Mouse (Mus musculus) ES-E14 (cell line): ENCODE measurements around the gene Slc4a1. TPM values are rescaled to one million over a fixed set of nuclear protein-coding genes. Genes with fewer than 3 reads are reported as not detected.

Experiments
- DNase-seq: peaks from one replicate; pipeline ENCODE4 v3.0.0-alpha.2; 2013; ENCODE audit warnings: low read depth, low spot score
- H3K27ac ChIP-seq: 2 replicates; pipeline ENCODE4 v1.5.1; 2012; ENCODE audit warnings: low read depth, mild to moderate bottlenecking, low read length, moderate library complexity, mixed read lengths; ENCODE audit not compliant: poor library complexity, insufficient read depth, severe bottlenecking
- H3K36me3 ChIP-seq: 2 replicates; pipeline ENCODE4 v1.6.1; 2012; ENCODE audit warnings: mild to moderate bottlenecking, low read length, moderate library complexity, mixed read lengths; ENCODE audit not compliant: control insufficient read depth, poor library complexity, insufficient read depth, severe bottlenecking
- H3K4me1 ChIP-seq, 2 experiments: fragments of 150-350 bp in 1 of 2; sonication (generic) in 1 of 2; 2 replicates each; pipeline ENCODE4 v1.6.1; 2012; ENCODE audit warnings: low read length in 2 of 2, mild to moderate bottlenecking in 1 of 2, mixed read lengths in 1 of 2; ENCODE audit not compliant: control insufficient read depth in 2 of 2, insufficient read depth in 2 of 2, poor library complexity in 1 of 2
- H3K4me3 ChIP-seq, 2 experiments: fragments of 150-350 bp in 1 of 2; sonication (generic) in 1 of 2; 2 replicates each; pipeline ENCODE4 v1.5.1; 2012; ENCODE audit warnings: low read length in 2 of 2, low read depth in 1 of 2, mild to moderate bottlenecking in 1 of 2, mixed read lengths in 1 of 2; ENCODE audit not compliant: insufficient read depth in 1 of 2, poor library complexity in 1 of 2, severe bottlenecking in 1 of 2
- H3K9ac ChIP-seq: 2 replicates; pipeline ENCODE4 v1.6.1; 2012; ENCODE audit warnings: low read depth, mild to moderate bottlenecking, low read length, mixed read lengths; ENCODE audit not compliant: poor library complexity, insufficient read depth, severe bottlenecking
- H3K9me3 ChIP-seq: fragments of 150-350 bp; sonication (generic); 2 replicates; pipeline ENCODE4 v1.6.1; 2012; ENCODE audit warnings: low read depth, mild to moderate bottlenecking, low read length; ENCODE audit not compliant: control insufficient read depth, insufficient read depth
- CHD2 ChIP-seq: IDR thresholded peaks from 2 replicates; pipeline ENCODE4 v1.6.1; 2014; ENCODE audit warnings: mild to moderate bottlenecking, low read depth, low read length, inconsistent platforms
- HCFC1 ChIP-seq: IDR thresholded peaks from 2 replicates; pipeline ENCODE4 v1.6.1; 2012; ENCODE audit warnings: low read length, inconsistent platforms, borderline replicate concordance; ENCODE audit not compliant: insufficient read depth
- MAFK ChIP-seq: IDR thresholded peaks from 2 replicates; pipeline ENCODE4 v1.6.1; 2014; ENCODE audit warnings: mild to moderate bottlenecking, low read depth, low read length, inconsistent platforms; ENCODE audit not compliant: insufficient read depth
- ZC3H11A ChIP-seq: IDR thresholded peaks from 2 replicates; pipeline ENCODE4 v1.6.1; 2012; ENCODE audit warnings: low read depth, mild to moderate bottlenecking, inconsistent platforms, low read length, borderline replicate concordance
- ZNF384 ChIP-seq: IDR thresholded peaks from 2 replicates; pipeline ENCODE4 v1.6.1; 2012; ENCODE audit warnings: low read depth, low read length, inconsistent platforms
- in situ Hi-C, 2 experiments: fragments of 600-800 bp; cut with MboI; formaldehyde crosslinking; loops; one replicate each; pipeline ENCODE4 v1.15.1; 2025; ENCODE audit warnings: low sequenced_read_pairs in 2 of 2, inconsistent platforms in 1 of 2; ENCODE audit not compliant: unreplicated experiment in 2 of 2
- total RNA-seq: library from RNA; depleted of rRNA; stranded (reverse); fragments of 300-350 nt; gene quantifications from 2 replicates; pipeline ENCODE4 v1.2.3, GENCODE M21; 2012

The Slc4a1 gene
- total RNA-seq, 1 experiment: 0.18 TPM

DNA sequence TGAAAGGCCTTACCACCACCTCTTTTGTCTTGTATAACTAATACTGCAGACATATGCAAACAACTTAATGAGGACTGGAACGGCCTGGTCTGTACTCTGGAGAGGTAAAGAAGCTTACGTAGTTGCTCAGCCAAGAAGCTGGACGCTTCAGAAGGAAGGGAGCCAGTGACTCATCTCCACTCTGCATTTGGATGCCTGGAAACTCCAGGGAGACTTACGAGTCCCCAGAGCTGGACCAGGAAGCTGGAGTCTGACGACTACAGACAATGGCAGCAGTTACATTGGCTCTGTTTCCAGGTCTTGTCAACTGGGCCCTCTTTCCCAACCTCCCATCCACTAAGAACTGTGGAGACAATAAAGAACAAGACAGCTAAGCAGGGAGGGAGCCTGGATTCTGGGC is 38.8 kb downstream of the Slc4a1 start:
- H3K27ac ChIP-seq: no peak overlapping the region; the same call in 1 of the 2 replicates
- no peaks in the 10 kb centered on the region for H3K9me3 ChIP-seq
- H3K9ac ChIP-seq: no peak overlapping the region
- no peak overlapping the region for H3K4me3 ChIP-seq
- TF ChIP-seq HCFC1 (no peak), MAFK (no peak), CHD2 (no peak), ZNF384 (no peak), ZC3H11A (no peak)
- peaks cover 7 to 21% of the 10 kb centered on the region in 2 experiments for H3K4me1 ChIP-seq
- in situ Hi-C loops: loop anchor here in 1 of 2 experiments (10.0 kb wide), 1 partner anchor 108 kb away; the partner anchor contains the start of gene Grn
- H3K36me3 ChIP-seq: no peaks in the 10 kb centered on the region
- DNase-seq: no peak

DNA sequence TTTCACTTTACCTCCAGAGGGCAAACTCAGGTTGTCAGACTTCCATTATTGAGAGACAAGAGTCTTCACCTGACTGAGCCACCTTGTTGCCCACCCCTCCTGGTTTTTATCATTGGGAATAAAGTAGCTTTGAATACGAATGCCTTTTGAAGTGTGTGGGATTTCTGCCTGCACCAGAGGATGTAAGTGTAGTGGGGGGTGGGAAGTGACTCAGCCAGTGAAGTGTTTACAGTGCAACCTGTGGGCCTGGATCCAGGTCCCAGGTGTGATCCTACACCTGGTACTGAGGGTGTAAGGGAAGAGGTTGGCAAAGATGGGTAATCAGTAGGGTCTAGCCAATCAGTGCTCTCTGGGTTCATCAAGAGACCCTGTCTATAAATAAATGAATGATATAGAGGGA is 42.5 kb downstream of the Slc4a1 start:
- Histone ChIP-seq H3K27ac (no peak overlapping the region), H3K4me3 (no peak overlapping the region), H3K36me3 (no peaks in the 10 kb centered on the region), H3K9ac (no peak overlapping the region), H3K9me3 (no peaks in the 10 kb centered on the region), H3K4me1 (peaks cover 1 to 17% of the 10 kb centered on the region in 2 experiments; a peak in 3 of 4 replicates)
- DNase-seq: no peak
- TF ChIP-seq ZNF384 (no peak), ZC3H11A (no peak), HCFC1 (no peak), MAFK (no peak), CHD2 (no peak)
- in situ Hi-C loops: loop anchor here in 1 of 2 experiments (10.0 kb wide), 1 partner anchor 111 kb away; the partner anchor contains the start of gene Grn

DNA sequence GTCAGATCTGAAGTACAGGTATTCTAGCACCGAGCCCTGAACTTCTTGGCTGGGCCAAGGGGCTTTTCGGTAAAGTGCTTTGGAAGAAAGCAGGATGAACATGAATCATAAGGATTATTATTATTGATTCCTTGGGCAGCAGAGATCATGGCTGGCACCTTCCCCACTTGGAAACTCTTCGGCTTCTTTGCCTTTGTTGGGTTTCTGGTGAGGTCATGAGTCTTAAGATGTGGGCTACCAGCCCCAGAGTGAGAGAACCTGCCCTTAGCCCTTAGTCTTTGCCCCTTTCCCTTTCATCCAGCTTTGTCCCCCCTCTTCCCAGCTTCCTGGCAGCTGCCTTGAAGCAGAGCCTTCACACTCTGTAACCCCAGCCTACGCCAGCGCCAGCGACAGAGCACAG is 44.1 kb downstream of the Slc4a1 start:
- Histone ChIP-seq H3K4me1 (peaks cover 1 to 12% of the 10 kb centered on the region in 2 experiments; a peak in 3 of 4 replicates), H3K9ac (no peak overlapping the region), H3K4me3 (no peak overlapping the region), H3K27ac (no peak overlapping the region), H3K36me3 (no peaks in the 10 kb centered on the region), H3K9me3 (no peaks in the 10 kb centered on the region)
- in situ Hi-C loops: loop anchor here in 1 of 2 experiments (10.0 kb wide), 1 partner anchor 113 kb away; the partner anchor contains the start of gene Grn
- DNase-seq: no peak
- TF ChIP-seq CHD2 (no peak), HCFC1 (no peak), ZC3H11A (no peak), MAFK (no peak), ZNF384 (no peak)

DNA sequence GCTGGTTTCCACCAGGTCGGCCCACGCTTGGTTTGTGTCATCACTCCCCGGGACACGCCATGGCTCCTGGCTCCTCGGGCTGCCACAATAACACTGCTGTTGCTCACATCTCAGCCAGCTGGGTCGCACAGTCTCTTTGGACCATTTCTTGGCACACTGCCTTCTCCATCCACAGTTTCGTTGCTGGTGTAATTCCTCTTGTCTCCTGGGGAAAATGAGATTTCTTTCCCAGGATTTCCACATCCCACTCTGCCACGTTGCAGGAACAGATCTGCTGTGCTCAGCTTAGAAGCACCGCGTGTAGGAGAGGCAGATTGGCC is 45.4 kb downstream of the Slc4a1 start:
- no peak for DNase-seq
- no peak for TF ChIP-seq ZC3H11A
- no peak for TF ChIP-seq CHD2
- TF ChIP-seq ZNF384: no peak
- no peak for TF ChIP-seq MAFK
- TF ChIP-seq HCFC1: no peak

More for the DNA sequence above, 45.4 kb downstream of the Slc4a1 start:
- Histone ChIP-seq H3K4me3 (peak overlapping the region; percentile 76 to 91), H3K36me3 (peaks cover under 1% of the 10 kb centered on the region; the same call in 1 of the 2 replicates), H3K4me1 (peaks cover 1 to 12% of the 10 kb centered on the region in 2 experiments; a peak in 3 of 4 replicates), H3K9ac (peak overlapping the region; percentile 18), H3K27ac (no peak overlapping the region), H3K9me3 (no peaks in the 10 kb centered on the region)
- in situ Hi-C loops: loop anchor here in 1 of 2 experiments (10.0 kb wide), 1 partner anchor 114 kb away; the partner anchor contains the start of gene Grn
